Mouse (Mus musculus) ES-Bruce4 (cell line): ENCODE measurements around the gene Mcm2. TPM values are rescaled to one million over a fixed set of nuclear protein-coding genes. Genes with fewer than 3 reads are reported as not detected.

ENCODE experiments used
- H3K27ac ChIP-seq: 2 replicates; pipeline ENCODE4 v1.5.1; 2012; ENCODE audit warnings: low read length, inconsistent platforms; ENCODE audit not compliant: insufficient read depth
- H3K27me3 ChIP-seq: 2 replicates; pipeline ENCODE4 v1.6.1; 2012; ENCODE audit warnings: mild to moderate bottlenecking, low read length, inconsistent platforms; ENCODE audit not compliant: control insufficient read depth, poor library complexity, insufficient read depth, severe bottlenecking
- H3K36me3 ChIP-seq: 2 replicates; pipeline ENCODE4 v1.6.1; 2012; ENCODE audit warnings: inconsistent platforms, mild to moderate bottlenecking, low read length, moderate library complexity; ENCODE audit not compliant: control insufficient read depth, poor library complexity, insufficient read depth, severe bottlenecking
- H3K4me1 ChIP-seq: one replicate; pipeline ENCODE4 v1.8.1; 2011; ENCODE audit warnings: low read length; ENCODE audit not compliant: control insufficient read depth, insufficient read depth
- H3K4me3 ChIP-seq: 2 replicates; pipeline ENCODE4 v1.5.1; 2011; ENCODE audit warnings: low read depth, mild to moderate bottlenecking, low read length
- H3K9ac ChIP-seq: 2 replicates; pipeline ENCODE4 v1.6.1; 2012; ENCODE audit warnings: low read depth, mild to moderate bottlenecking, inconsistent platforms; ENCODE audit not compliant: poor library complexity, severe bottlenecking
- H3K9me3 ChIP-seq: replicated peaks from 2 replicates; pipeline ENCODE4 v1.6.1; 2012; ENCODE audit warnings: mild to moderate bottlenecking, low read length, inconsistent platforms; ENCODE audit not compliant: control insufficient read depth, poor library complexity, insufficient read depth, severe bottlenecking
- CTCF ChIP-seq: IDR thresholded peaks from one replicate; pipeline ENCODE4 v1.8.1; 2011; ENCODE audit warnings: low read depth, low read length
- EP300 ChIP-seq: IDR thresholded peaks from 2 replicates; pipeline ENCODE4 v1.6.1; 2011; ENCODE audit warnings: low read depth, low read length; ENCODE audit not compliant: insufficient read depth
- POLR2A ChIP-seq: IDR thresholded peaks from one replicate; pipeline ENCODE4 v1.8.1; 2011; ENCODE audit warnings: low read length; ENCODE audit not compliant: insufficient read depth
- polyA plus RNA-seq: library from polyadenylated mRNA; stranded (reverse); fragments of >200 nt; gene quantifications from 2 replicates; pipeline ENCODE4 v1.2.4, GENCODE M21; 2011; ENCODE audit warnings: low read depth; ENCODE audit not compliant: missing spikeins, insufficient read depth, insufficient read length

The Mcm2 gene
- polyA plus RNA-seq, 1 experiment, result 117 TPM

DNA sequence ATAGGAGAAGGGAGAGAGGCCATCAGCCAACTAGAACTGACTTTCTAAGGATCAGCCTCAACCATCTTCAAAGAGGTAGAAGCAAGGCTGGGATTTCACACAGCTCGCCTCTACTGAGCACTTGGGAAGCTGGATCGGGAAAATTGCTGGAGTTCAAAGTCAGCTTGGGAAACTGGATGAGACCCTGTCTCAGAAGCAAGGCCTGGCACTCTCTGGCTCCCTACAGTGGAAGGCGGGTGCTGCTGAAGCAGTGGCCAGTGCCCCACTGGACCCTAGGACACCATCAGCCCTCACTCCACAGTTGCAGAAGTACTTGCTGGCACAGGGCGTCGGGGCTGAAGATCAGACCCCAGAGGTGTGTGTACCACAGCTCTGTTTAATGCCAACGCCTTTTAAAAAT, 40.8 kb downstream of the Mcm2 start:
- no peak for TF ChIP-seq POLR2A
- no peak for TF ChIP-seq EP300
- TF ChIP-seq CTCF, result no peak
- H3K27me3 ChIP-seq, result no peaks in the 10 kb centered on the region
- no peak overlapping the region for H3K27ac ChIP-seq
- H3K36me3 ChIP-seq, result no peaks in the 10 kb centered on the region
- H3K9me3 ChIP-seq, result no peaks in the 10 kb centered on the region
- no peak overlapping the region for H3K4me3 ChIP-seq
- no peak overlapping the region for H3K9ac ChIP-seq
- no peaks in the 10 kb centered on the region for H3K4me1 ChIP-seq

DNA sequence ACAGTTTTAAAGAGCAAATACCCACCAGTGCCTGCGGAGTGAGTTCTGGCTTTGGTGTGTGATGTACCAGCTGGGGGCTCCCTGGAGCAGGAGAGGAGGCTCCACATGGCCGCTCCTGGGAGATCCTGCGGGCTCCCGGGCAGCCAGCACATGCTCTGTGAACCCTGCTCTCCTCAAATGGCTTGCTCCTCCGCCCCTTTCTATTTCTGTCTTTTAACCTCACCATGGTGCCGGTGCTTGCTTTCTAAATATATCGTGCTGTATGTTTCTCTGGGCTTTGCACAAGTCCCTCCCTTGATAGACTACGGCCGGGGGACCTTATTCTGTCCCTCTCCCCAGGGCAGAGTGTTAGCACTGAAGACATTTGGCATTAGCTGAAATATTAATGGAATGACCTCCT, 41.3 kb downstream of the Mcm2 start:
- H3K4me3 ChIP-seq, result no peak overlapping the region
- no peak overlapping the region for H3K9ac ChIP-seq
- H3K27ac ChIP-seq, result no peak overlapping the region
- TF ChIP-seq EP300, result no peak
- TF ChIP-seq CTCF, result peak; percentile 18
- H3K36me3 ChIP-seq, result no peaks in the 10 kb centered on the region
- H3K4me1 ChIP-seq, result no peaks in the 10 kb centered on the region
- no peaks in the 10 kb centered on the region for H3K9me3 ChIP-seq
- no peaks in the 10 kb centered on the region for H3K27me3 ChIP-seq

DNA sequence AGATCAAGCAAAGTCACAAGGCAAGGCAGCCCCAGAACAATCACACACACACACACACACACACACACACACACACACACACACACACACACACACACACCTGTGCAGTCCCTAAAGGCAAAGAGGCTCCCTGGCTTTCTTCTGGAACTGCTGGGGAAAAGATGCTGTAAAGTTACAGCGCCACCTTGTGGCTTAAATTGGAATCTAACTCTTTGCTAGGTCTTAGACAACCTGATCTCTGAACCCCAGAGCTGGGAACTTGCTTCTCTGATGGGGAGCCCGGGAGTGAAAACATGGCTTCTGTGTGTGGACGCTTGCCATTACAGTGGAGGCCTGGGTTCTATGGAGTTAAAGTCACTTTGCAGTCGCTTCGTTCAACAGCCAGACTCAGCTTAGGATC, 42.9 kb downstream of the Mcm2 start:
- Histone ChIP-seq H3K4me1 (no peaks in the 10 kb centered on the region), H3K36me3 (no peaks in the 10 kb centered on the region), H3K9me3 (no peaks in the 10 kb centered on the region), H3K9ac (no peak overlapping the region), H3K27ac (no peak overlapping the region), H3K4me3 (no peak overlapping the region), H3K27me3 (no peaks in the 10 kb centered on the region)
- TF ChIP-seq EP300, result no peak
- TF ChIP-seq CTCF, result peak; percentile 35

DNA sequence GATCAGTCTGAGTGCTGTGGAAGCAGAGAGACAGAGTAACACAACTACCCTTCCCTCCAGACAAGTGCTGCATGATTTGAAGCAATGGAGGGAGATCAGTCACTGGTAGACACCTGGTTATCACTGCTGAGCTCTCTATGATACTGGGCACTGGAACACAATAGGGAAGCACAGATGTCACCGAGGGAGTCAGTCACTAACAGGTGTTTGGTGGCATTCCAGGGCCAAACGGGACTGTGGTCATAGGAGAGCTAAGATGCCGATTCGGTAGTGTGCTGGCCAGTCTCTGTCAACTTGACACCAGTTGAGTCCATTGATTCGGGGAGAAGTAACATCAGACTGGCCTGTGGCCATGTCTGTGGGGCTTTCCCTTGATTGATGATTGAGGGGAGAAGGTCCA, 44.1 kb downstream of the Mcm2 start:
- Histone ChIP-seq H3K9me3 (no peaks in the 10 kb centered on the region), H3K36me3 (no peaks in the 10 kb centered on the region), H3K4me3 (no peak overlapping the region), H3K4me1 (no peaks in the 10 kb centered on the region), H3K9ac (no peak overlapping the region), H3K27ac (no peak overlapping the region), H3K27me3 (no peaks in the 10 kb centered on the region)
- TF ChIP-seq POLR2A (no peak), CTCF (no peak), EP300 (no peak)

DNA sequence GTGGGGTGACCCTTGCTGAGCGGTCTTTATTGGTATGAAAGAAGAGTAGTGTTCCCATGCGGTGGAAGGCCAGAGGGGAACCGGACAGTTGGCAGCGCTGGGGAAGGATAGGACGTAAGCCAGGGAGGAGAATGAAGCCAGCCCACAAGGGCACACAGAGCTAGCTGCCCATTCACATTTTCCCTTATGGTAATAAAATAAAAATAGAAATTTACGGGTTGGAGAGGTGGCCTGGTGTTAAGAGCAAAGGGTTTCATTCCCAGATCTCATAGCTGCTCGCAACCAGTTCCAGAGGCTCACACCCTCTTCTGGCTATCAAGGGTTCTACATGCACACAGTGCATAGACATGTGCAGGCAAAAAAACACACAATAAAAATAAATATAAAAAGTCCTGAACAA, 48.5 kb downstream of the Mcm2 start:
- TF ChIP-seq POLR2A (no peak), CTCF (no peak), EP300 (no peak)
- Histone ChIP-seq H3K4me1 (no peaks in the 10 kb centered on the region), H3K36me3 (no peaks in the 10 kb centered on the region), H3K27ac (no peak overlapping the region), H3K9ac (no peak overlapping the region), H3K4me3 (no peak overlapping the region), H3K9me3 (no peaks in the 10 kb centered on the region), H3K27me3 (no peaks in the 10 kb centered on the region)

DNA sequence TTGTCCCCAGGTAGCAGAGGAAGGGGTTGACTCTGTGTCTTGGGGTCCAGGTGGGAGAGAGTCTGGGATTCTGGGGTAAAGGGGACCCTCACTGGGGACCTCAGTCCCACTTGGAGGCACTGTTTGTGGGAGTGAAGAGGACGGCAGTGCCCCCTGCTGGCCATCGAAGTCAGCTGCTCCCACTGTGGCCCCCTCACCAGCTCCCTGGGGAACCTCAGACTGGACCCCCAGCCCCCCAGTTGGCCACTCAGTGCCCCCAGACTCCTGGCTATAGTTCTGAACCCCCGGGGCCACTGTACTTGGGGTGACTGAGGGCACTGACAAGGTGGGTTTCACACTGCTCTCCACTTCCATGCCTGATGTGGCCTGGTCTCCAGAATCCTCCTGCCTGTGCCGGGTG, 49.3 kb downstream of the Mcm2 start:
- no peak overlapping the region for H3K9ac ChIP-seq
- no peaks in the 10 kb centered on the region for H3K36me3 ChIP-seq
- TF ChIP-seq EP300, result no peak
- no peak for TF ChIP-seq POLR2A
- TF ChIP-seq CTCF, result peak; percentile 69
- H3K27ac ChIP-seq, result no peak overlapping the region
- no peak overlapping the region for H3K4me3 ChIP-seq
- no peaks in the 10 kb centered on the region for H3K9me3 ChIP-seq
- H3K4me1 ChIP-seq, result no peaks in the 10 kb centered on the region
- no peaks in the 10 kb centered on the region for H3K27me3 ChIP-seq

DNA sequence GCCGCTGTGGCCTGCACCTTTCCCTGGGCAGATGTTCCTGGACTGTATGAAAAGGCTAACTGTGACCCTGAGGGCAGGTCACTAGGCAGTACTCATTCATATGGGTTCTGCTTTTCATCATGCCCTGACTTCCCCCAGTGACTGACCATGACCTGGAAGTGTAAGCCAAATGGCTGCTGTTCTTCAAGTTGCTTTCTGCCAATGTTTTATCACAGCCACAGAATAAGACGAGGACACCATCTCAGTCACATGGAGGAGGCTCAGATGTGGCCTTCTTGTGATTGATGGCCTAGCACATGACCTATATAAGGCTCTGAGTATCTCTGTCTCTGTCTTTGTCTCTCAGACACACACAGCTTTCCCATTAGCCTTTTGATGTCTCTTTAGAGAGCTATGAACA, 51.0 kb downstream of the Mcm2 start:
- Histone ChIP-seq H3K4me3 (no peak overlapping the region), H3K36me3 (no peaks in the 10 kb centered on the region), H3K9ac (no peak overlapping the region), H3K27me3 (no peaks in the 10 kb centered on the region), H3K9me3 (no peaks in the 10 kb centered on the region), H3K4me1 (no peaks in the 10 kb centered on the region), H3K27ac (no peak overlapping the region)
- TF ChIP-seq POLR2A (no peak), EP300 (no peak), CTCF (no peak)
